Mouse (Mus musculus) heart, embryonic 16.5 days (tissue): ENCODE measurements around the gene Ube2ql1. TPM values are rescaled to one million over a fixed set of nuclear protein-coding genes. Genes with fewer than 3 reads are reported as not detected.

Experiments used
- ATAC-seq: fragments of 200-750 bp; cut with Nextera tagmentation; replicated peaks from 2 replicates; pipeline ENCODE4 v1.8.0; 2017; ENCODE audit warnings: moderate number of reproducible peaks; ENCODE audit not compliant: insufficient read depth, low FRiP score; ENCODE audit errors: extremely low read depth
- H3K27ac ChIP-seq: fragments of 300-500 bp; sonication (generic); 2 replicates; pipeline ENCODE4 v1.5.1; 2014; ENCODE audit warnings: mild to moderate bottlenecking, low read length, control low read depth, moderate library complexity
- H3K27me3 ChIP-seq: fragments of 300-500 bp; sonication (generic); 2 replicates; pipeline ENCODE4 v1.6.1; 2014; ENCODE audit warnings: low read length, mixed read lengths; ENCODE audit not compliant: control insufficient read depth, insufficient read depth
- H3K36me3 ChIP-seq: fragments of 300-500 bp; sonication (generic); 2 replicates; pipeline ENCODE4 v1.6.1; 2014; ENCODE audit not compliant: control insufficient read depth, insufficient read depth
- H3K4me1 ChIP-seq: fragments of 300-500 bp; sonication (generic); 2 replicates; pipeline ENCODE4 v1.6.1; 2014; ENCODE audit warnings: low read length, mixed read lengths; ENCODE audit not compliant: control insufficient read depth, insufficient read depth
- H3K4me2 ChIP-seq: fragments of 300-500 bp; sonication (generic); 2 replicates; pipeline ENCODE4 v1.6.1; 2014; ENCODE audit warnings: low read depth, mild to moderate bottlenecking, control low read depth, low read length
- H3K4me3 ChIP-seq: fragments of 300-500 bp; sonication (generic); 2 replicates; pipeline ENCODE4 v1.5.1; 2014; ENCODE audit warnings: mild to moderate bottlenecking, control low read depth, low read length
- H3K9ac ChIP-seq: fragments of 300-500 bp; sonication (generic); 2 replicates; pipeline ENCODE4 v1.6.1; 2014; ENCODE audit warnings: low read length, control low read depth
- H3K9me3 ChIP-seq: fragments of 300-500 bp; sonication (generic); replicated peaks from 2 replicates; pipeline ENCODE4 v1.6.1; 2016; ENCODE audit warnings: low read length; ENCODE audit not compliant: control insufficient read depth
- WGBS: fragments of 180-500 bp; shearing (Covaris S2); extraction: QIAGEN DNeasy Blood & Tissue Kit; methylation state at CpG from one replicate; pipeline ENCODE4 v1.1.7; 2014; 5-methylcytosine and 5-hydroxymethylcytosine counted together
- polyA plus RNA-seq: library from polyadenylated mRNA; unstranded; fragments of >200 nt; fragmentation: Nextera tagmentation; extraction: Ambion mirVana; gene quantifications from 2 replicates; pipeline ENCODE4 v1.2.1, GENCODE M21; 2015

Ube2ql1 gene
- polyA plus RNA-seq, 1 experiment from 2014 or later, result 0.66 TPM

DNA sequence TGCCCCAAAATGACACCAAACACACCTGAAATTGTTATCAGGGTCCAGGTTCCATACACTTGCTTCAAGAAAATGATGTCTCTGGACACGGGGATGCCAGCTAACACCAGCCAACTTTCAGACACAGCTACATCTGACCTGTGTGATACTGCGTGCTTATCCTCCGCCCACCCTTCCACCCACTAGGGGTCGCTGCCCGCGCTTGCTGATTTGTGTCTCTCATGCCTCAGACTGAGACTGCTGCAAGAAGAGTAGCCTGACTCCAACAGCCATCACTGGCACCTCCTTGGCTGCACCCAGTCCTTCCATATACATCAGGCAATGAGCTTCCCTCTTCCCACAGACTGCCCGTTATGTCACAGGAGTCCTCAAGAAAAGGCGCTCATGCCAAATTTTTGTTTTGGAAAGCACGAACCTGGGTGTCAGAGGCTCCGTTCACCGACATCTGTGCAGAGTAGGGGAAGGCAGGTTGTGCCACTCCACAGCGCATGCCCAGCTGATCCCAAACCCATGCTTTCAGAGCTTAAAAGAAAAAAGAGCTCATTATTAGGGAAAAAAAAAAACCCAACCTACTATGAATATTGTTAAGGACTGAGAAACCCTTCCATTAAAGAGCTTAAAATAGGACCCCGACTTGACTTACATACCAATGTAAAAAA is 43.2 kb downstream of the Ube2ql1 start:
- H3K4me1 ChIP-seq, result no peaks in the 10 kb centered on the region
- H3K9me3 ChIP-seq, result no peaks in the 10 kb centered on the region
- no peak overlapping the region for H3K9ac ChIP-seq
- H3K27ac ChIP-seq, result no peak overlapping the region
- H3K4me2 ChIP-seq, result no peak overlapping the region
- no peak for ATAC-seq
- H3K36me3 ChIP-seq, result no peaks in the 10 kb centered on the region
- 38% methylated on average over 13 of the region's 13 CpGs for WGBS
- H3K4me3 ChIP-seq, result no peak overlapping the region
- 0 out of 2 replicates have a peak, but pooled peaks cover 2% of the 10 kb centered on the region for H3K27me3 ChIP-seq

DNA sequence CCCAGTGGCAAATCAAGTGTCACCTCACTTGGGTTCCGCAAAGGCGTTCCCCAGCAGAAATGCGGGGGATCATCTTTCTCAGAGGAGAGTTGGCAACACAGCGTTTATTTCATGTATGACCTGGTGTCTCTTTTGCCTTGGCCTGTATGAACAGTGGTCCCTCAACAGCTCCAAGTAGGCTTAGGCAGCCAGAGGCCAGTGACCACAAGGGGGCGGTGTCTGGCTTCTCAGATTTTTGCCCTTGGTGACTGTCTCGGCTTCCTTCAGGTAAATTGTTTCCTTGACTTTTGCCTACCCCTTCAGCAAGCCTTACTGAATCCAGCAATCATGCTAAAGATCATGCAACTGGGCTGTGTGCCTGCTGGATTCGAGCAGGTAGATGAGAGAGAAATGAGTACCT is 48.6 kb downstream of the Ube2ql1 start:
- H3K4me2 ChIP-seq, result no peak overlapping the region
- 0 out of 2 replicates have a peak, but pooled peaks cover 2% of the 10 kb centered on the region for H3K27me3 ChIP-seq
- no peak overlapping the region for H3K4me3 ChIP-seq
- no peaks in the 10 kb centered on the region for H3K9me3 ChIP-seq
- no peaks in the 10 kb centered on the region for H3K4me1 ChIP-seq
- WGBS, result 38% methylated on average over 7 of the region's 7 CpGs
- no peaks in the 10 kb centered on the region for H3K36me3 ChIP-seq
- H3K27ac ChIP-seq, result no peak overlapping the region
- no peak for ATAC-seq
- H3K9ac ChIP-seq, result no peak overlapping the region

GRCm38 (mm10) chr13:69687023-69687422 is 52.7 kb downstream of the Ube2ql1 start:
- H3K27me3 ChIP-seq, result 0 out of 2 replicates have a peak, but pooled peaks cover 1% of the 10 kb centered on the region

DNA sequence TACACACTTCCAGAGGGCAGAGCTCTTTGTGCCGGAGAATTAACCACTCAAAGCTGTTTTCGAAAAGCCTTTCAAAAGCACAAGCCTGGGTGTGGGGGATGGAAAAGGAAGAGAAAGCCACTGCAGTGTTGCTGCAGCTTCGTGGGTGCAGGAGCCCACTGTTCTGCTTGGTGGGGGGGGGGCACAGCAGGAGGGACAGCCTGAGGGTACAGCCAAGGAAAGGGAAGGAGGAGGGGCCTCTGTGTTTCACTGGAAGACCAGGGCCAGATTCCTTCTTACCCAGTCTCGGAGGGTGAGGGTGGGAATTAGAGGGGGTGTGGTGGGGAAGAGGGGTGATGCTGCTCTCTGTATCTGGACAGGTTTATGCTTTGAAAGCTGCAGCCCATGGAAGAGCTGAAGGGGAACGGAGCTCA is 54.3 kb downstream of the Ube2ql1 start:
- no peak for ATAC-seq
- WGBS, result 41% methylated on average over 5 of the region's 5 CpGs
- H3K36me3 ChIP-seq, result no peaks in the 10 kb centered on the region
- H3K4me3 ChIP-seq, result no peak overlapping the region
- no peak overlapping the region for H3K4me2 ChIP-seq
- H3K9me3 ChIP-seq, result no peaks in the 10 kb centered on the region
- no peak overlapping the region for H3K9ac ChIP-seq
- no peak overlapping the region for H3K27ac ChIP-seq
- peaks cover 11% of the 10 kb centered on the region; the same call in 1 of the 2 replicates for H3K4me1 ChIP-seq
- no peaks in the 10 kb centered on the region for H3K27me3 ChIP-seq

More at GRCm38 (mm10) chr13:69687023-69687422, 52.7 kb downstream of the Ube2ql1 start:
- Histone ChIP-seq H3K27ac (no peak overlapping the region), H3K4me2 (no peak overlapping the region), H3K36me3 (no peaks in the 10 kb centered on the region), H3K9ac (no peak overlapping the region), H3K4me1 (peaks cover 11% of the 10 kb centered on the region; the same call in 1 of the 2 replicates), H3K9me3 (no peaks in the 10 kb centered on the region), H3K4me3 (no peak overlapping the region)
- ATAC-seq, result no peak
- 55% methylated on average over 1 of the region's 1 CpGs for WGBS

GRCm38 (mm10) chr13:69673921-69674618 is 65.6 kb downstream of the Ube2ql1 start:
- no peak for ATAC-seq
- Histone ChIP-seq H3K4me1 (no peaks in the 10 kb centered on the region), H3K9me3 (no peaks in the 10 kb centered on the region; the same call in 1 of the 2 replicates), H3K4me2 (no peak overlapping the region), H3K27ac (no peak overlapping the region), H3K9ac (no peak overlapping the region), H3K27me3 (no peaks in the 10 kb centered on the region), H3K36me3 (no peaks in the 10 kb centered on the region), H3K4me3 (no peak overlapping the region)
- 41% methylated on average over 10 of the region's 10 CpGs for WGBS

- 66% methylated on average over 5 of the region's 5 CpGs for WGBS
- Histone ChIP-seq H3K4me1 (no peaks in the 10 kb centered on the region), H3K9me3 (no peaks in the 10 kb centered on the region; the same call in 1 of the 2 replicates), H3K27me3 (no peaks in the 10 kb centered on the region), H3K9ac (no peak overlapping the region), H3K36me3 (no peaks in the 10 kb centered on the region), H3K4me3 (no peak overlapping the region), H3K27ac (no peak overlapping the region), H3K4me2 (no peak overlapping the region)
- no peak for ATAC-seq
Measured at GRCm38 (mm10) chr13:69673197-69673920, 66.3 kb downstream of the Ube2ql1 start.

GRCm38 (mm10) chr13:69672565-69672964 is 67.1 kb downstream of the Ube2ql1 start:
- H3K4me1 ChIP-seq, result no peaks in the 10 kb centered on the region
- no peaks in the 10 kb centered on the region; the same call in 1 of the 2 replicates for H3K9me3 ChIP-seq
- no peaks in the 10 kb centered on the region for H3K36me3 ChIP-seq
- H3K27me3 ChIP-seq, result no peaks in the 10 kb centered on the region
- no peak overlapping the region for H3K27ac ChIP-seq
- no peak for ATAC-seq
- no peak overlapping the region for H3K4me2 ChIP-seq
- H3K9ac ChIP-seq, result no peak overlapping the region
- 83% methylated on average over 10 of the region's 10 CpGs for WGBS
- H3K4me3 ChIP-seq, result no peak overlapping the region

- Histone ChIP-seq H3K9me3 (no peaks in the 10 kb centered on the region; the same call in 1 of the 2 replicates), H3K27me3 (no peaks in the 10 kb centered on the region), H3K4me2 (no peak overlapping the region), H3K27ac (no peak overlapping the region), H3K4me1 (no peaks in the 10 kb centered on the region), H3K9ac (no peak overlapping the region), H3K36me3 (no peaks in the 10 kb centered on the region), H3K4me3 (no peak overlapping the region)
- WGBS, result 77% methylated on average over 5 of the region's 5 CpGs
- no peak for ATAC-seq
Measured at GRCm38 (mm10) chr13:69672121-69672520, 67.6 kb downstream of the Ube2ql1 start.

DNA sequence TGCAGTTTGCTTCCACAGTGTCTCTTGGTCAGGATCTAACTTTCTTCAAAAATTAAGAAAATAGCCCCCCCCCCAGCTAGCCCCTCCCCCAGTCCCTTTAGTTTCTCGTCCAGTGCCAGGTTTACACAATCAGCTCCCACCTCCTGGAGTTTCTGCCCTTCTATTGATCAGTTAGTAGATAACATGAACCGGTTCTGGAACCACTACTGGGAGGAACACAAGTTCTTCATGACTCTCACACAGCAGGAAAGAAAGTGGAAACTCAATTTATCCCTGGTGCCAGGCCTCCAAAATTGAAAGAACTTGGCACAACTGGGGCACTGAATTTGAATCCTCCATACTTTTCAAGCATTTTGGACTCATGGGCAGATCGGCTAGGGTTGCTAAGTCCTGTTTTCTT is 85.2 kb downstream of the Ube2ql1 start:
- Histone ChIP-seq H3K9ac (no peak overlapping the region), H3K4me2 (no peak overlapping the region), H3K27ac (no peak overlapping the region), H3K9me3 (no peaks in the 10 kb centered on the region), H3K36me3 (no peaks in the 10 kb centered on the region), H3K4me3 (no peak overlapping the region), H3K27me3 (no peaks in the 10 kb centered on the region), H3K4me1 (no peaks in the 10 kb centered on the region)
- no peak for ATAC-seq
- WGBS, result 57% methylated on average over 3 of the region's 3 CpGs
